Mouse (Mus musculus): ENCODE measurements at regions not wholly inside any gene's neighbourhood (a gene's known extent, or its start where the extent isn't known, plus 50 kb on each side); places are given as distances from the start of the nearest gene placed in this dataset.

- TF ChIP-seq GATA1 (IDR thresholded peaks at IDR 0.05; ENCODE audit: borderline replicate concordance, low read length) (no peak), FLI1 (IDR thresholded peaks at IDR 0.05; ENCODE audit: low read length) (no peak)
These were observed 96.7 kb upstream of the Fbxo11 start for GRCm38 (mm10) chr17:88161766-88162165.

Data from megakaryocyte, embryonic 14.5 days (primary cell).